Mouse (Mus musculus) adipocyte (in vitro differentiated cells): ENCODE results near the gene Atrnl1.

ENCODE experiments used
- DNase-seq: peaks from one replicate; pipeline ENCODE4 v3.0.0-alpha.2; 2016; ENCODE audit warnings: low spot score

Atrnl1 gene

GRCm38 (mm10) chr19:57610476-57611261, at the start of gene Atrnl1:
TSS of gene Atrnl1 (plus strand) at chr19:57611034.
- peak; percentile 85 for DNase-seq

- DNase-seq = no peak
Measured at GRCm38 (mm10) chr19:57561486-57561885, 49.3 kb upstream of the Atrnl1 start.

- no peak for DNase-seq
Measured at GRCm38 (mm10) chr19:57569040-57569439, 41.8 kb upstream of the Atrnl1 start.

- DNase-seq = no peak
Measured at GRCm38 (mm10) chr19:57572360-57573237, 38.2 kb upstream of the Atrnl1 start.

- DNase-seq = no peak
Measured at GRCm38 (mm10) chr19:57573470-57573869, 37.4 kb upstream of the Atrnl1 start.

- no peak for DNase-seq
Measured at GRCm38 (mm10) chr19:57575027-57575426, 35.8 kb upstream of the Atrnl1 start.

- no peak for DNase-seq
Measured at GRCm38 (mm10) chr19:57576836-57577235, 34.0 kb upstream of the Atrnl1 start.

GRCm38 (mm10) chr19:57577256-57577655, 33.6 kb upstream of the Atrnl1 start:
- DNase-seq = no peak

GRCm38 (mm10) chr19:57580962-57581361, 29.9 kb upstream of the Atrnl1 start:
- DNase-seq = peak; percentile 36

- no peak for DNase-seq
Measured at GRCm38 (mm10) chr19:57585231-57585792, 25.5 kb upstream of the Atrnl1 start.

- no peak for DNase-seq
Measured at GRCm38 (mm10) chr19:57586172-57586571, 24.7 kb upstream of the Atrnl1 start.

GRCm38 (mm10) chr19:57589516-57589915, 21.3 kb upstream of the Atrnl1 start:
- DNase-seq = peak; percentile 52

- no peak for DNase-seq
Measured at GRCm38 (mm10) chr19:57590895-57591294, 19.9 kb upstream of the Atrnl1 start.

GRCm38 (mm10) chr19:57591631-57592030, 19.2 kb upstream of the Atrnl1 start:
- DNase-seq = no peak

GRCm38 (mm10) chr19:57592355-57592754, 18.5 kb upstream of the Atrnl1 start:
- DNase-seq = no peak

GRCm38 (mm10) chr19:57599126-57599525, 11.7 kb upstream of the Atrnl1 start:
- no peak for DNase-seq

GRCm38 (mm10) chr19:57600233-57600929, 10.5 kb upstream of the Atrnl1 start:
- DNase-seq = peak; percentile 35

- DNase-seq = no peak
Measured at GRCm38 (mm10) chr19:57600930-57601328, 9.9 kb upstream of the Atrnl1 start.

GRCm38 (mm10) chr19:57603593-57603992, 7.2 kb upstream of the Atrnl1 start:
- no peak for DNase-seq

GRCm38 (mm10) chr19:57605941-57606340, 4.9 kb upstream of the Atrnl1 start:
- DNase-seq = peak; percentile 71

GRCm38 (mm10) chr19:57606351-57606750, 4.5 kb upstream of the Atrnl1 start:
- DNase-seq = no peak
